Mouse (Mus musculus): ENCODE data around the gene Hepacam2. TPM values are rescaled to one million over a fixed set of nuclear protein-coding genes. Genes with fewer than 3 reads are reported as not detected.
A peak's percentile ranks its signal among the peaks of the same experiment; 100 is the strongest.
"Not testable (repeated sequence)": the region's sequence is repeated elsewhere in the genome, so short reads cannot be mapped to it uniquely, and the experiment has no call there.

Hepacam2 gene
- total RNA-seq (2021): under 1 TPM; 0.15 to 0.45 TPM
- long read RNA-seq, experiment 1: 0 reads
- long read RNA-seq, experiment 2, partial matches to known transcripts: 1 of 1 reads
- long read RNA-seq, experiment 2, other reads (novel, unspliced or antisense): 0 of 1 reads

- DNase-seq: peak; percentile 92
These were observed at the start of gene Hepacam2, which contains the start of gene Vps50 for GRCm38 (mm10) chr6:3498162-3498848. Hepacam2 (minus strand) TSS chr6:3498298. Vps50 (plus strand) TSS chr6:3498382.

- no peak for DNase-seq
These were observed 46.9 kb upstream of the Hepacam2 start for GRCm38 (mm10) chr6:3544970-3545369.

- no peak for DNase-seq
These were observed 45.8 kb upstream of the Hepacam2 start for GRCm38 (mm10) chr6:3543862-3544261.

GRCm38 (mm10) chr6:3539470-3539869 is 41.4 kb upstream of the Hepacam2 start:
- no peak for DNase-seq

GRCm38 (mm10) chr6:3536048-3536447 is 38.0 kb upstream of the Hepacam2 start:
- DNase-seq: no peak

- no peak for DNase-seq
These were observed 33.3 kb upstream of the Hepacam2 start for GRCm38 (mm10) chr6:3531445-3531844.

- no peak for DNase-seq
These were observed 30.1 kb upstream of the Hepacam2 start for GRCm38 (mm10) chr6:3528198-3528597.

- no peak for DNase-seq
These were observed 14.5 kb upstream of the Hepacam2 start for GRCm38 (mm10) chr6:3512611-3513010.

- DNase-seq: peak; percentile 17
These were observed 13.5 kb upstream of the Hepacam2 start for GRCm38 (mm10) chr6:3511612-3512011.

GRCm38 (mm10) chr6:3511116-3511515 is 13.0 kb upstream of the Hepacam2 start:
- no peak for DNase-seq

- DNase-seq: no peak
These were observed 11.7 kb upstream of the Hepacam2 start for GRCm38 (mm10) chr6:3509782-3510181.

- not testable (repeated sequence) for DNase-seq
These were observed 10.1 kb upstream of the Hepacam2 start for GRCm38 (mm10) chr6:3508151-3508550.

GRCm38 (mm10) chr6:3507078-3507477 is 9.0 kb upstream of the Hepacam2 start:
- no peak for DNase-seq

- DNase-seq: no peak
These were observed 7.2 kb upstream of the Hepacam2 start for GRCm38 (mm10) chr6:3505289-3505688.

GRCm38 (mm10) chr6:3500286-3500685 is 2.2 kb upstream of the Hepacam2 start:
- no peak for DNase-seq

- peak; percentile 28 for DNase-seq
These were observed 1.9 kb downstream of the Hepacam2 start for GRCm38 (mm10) chr6:3496210-3496609.

- no peak for DNase-seq
These were observed 3.8 kb downstream of the Hepacam2 start for GRCm38 (mm10) chr6:3494285-3494684.

GRCm38 (mm10) chr6:3487355-3487754 is 10.7 kb downstream of the Hepacam2 start:
- no peak for DNase-seq

- DNase-seq: no peak
These were observed 13.0 kb downstream of the Hepacam2 start for GRCm38 (mm10) chr6:3485133-3485532.

- no peak for DNase-seq
These were observed 16.4 kb downstream of the Hepacam2 start for GRCm38 (mm10) chr6:3481705-3482104.

GRCm38 (mm10) chr6:3479853-3480252 is 18.2 kb downstream of the Hepacam2 start:
- DNase-seq: no peak

- no peak for DNase-seq
These were observed 21.8 kb downstream of the Hepacam2 start for GRCm38 (mm10) chr6:3476299-3476698.

- no peak for DNase-seq
These were observed 27.4 kb downstream of the Hepacam2 start for GRCm38 (mm10) chr6:3470706-3471105.

GRCm38 (mm10) chr6:3468627-3469026 is 29.5 kb downstream of the Hepacam2 start:
- no peak for DNase-seq
